ENCODE assay signal across 8 mouse cellular contexts in the genomic region with DNA sequence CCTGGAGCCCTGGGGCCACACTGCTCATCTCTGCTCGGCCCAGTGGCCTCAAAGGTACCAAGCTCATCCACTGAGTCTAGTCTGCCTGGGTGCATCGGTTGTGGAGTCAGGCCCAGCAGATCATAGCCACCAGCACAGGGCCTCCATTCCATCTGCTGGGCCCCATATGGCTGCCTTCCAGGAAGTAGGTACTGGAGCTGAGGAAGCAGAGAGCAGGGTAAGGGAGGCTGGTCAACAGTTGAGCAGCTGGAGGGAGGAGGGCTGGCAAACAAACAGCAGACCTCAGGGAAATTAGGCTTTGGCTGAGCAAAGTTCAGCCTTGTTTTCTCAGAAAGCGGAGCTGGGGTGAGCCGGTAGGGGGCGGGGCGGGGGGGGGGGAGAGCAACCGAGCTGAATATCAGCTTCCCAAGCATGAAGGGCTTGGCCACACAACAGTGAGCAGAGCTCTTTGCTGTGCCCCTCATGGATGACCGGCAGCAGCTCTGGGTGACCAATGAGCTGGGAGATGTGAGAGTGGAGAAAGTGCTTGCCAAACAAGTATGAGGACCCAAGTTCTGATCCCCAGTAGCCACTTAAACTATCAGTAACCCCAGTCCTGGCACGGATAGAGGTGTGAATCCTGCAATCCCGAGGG.
A peak's percentile ranks its signal among the peaks of the same experiment; 100 is the strongest.
DNase-seq lines count a peak whose midpoint lies in the region; ATAC-seq and TF ChIP-seq lines count a peak whose summit lies in the region.

No protein-coding gene starts in this region.

- no peaks in the 10 kb centered on the region for H3K9me3 ChIP-seq in forebrain, embryonic 14.5 days (replicated peaks; ENCODE audit: control insufficient read depth, low read length)
- no peaks in the 10 kb centered on the region for H3K9me3 ChIP-seq in hindbrain, embryonic 15.5 days

- H3K4me1 ChIP-seq in thymus, adult 2 months (replicated peaks; ENCODE audit: control insufficient read depth, insufficient read depth, low read length) = peaks cover 43% of the 10 kb centered on the region
- H3K4me1 ChIP-seq in forebrain, embryonic 14.5 days (ENCODE audit: control insufficient read depth, insufficient read depth, low read length) = peaks cover 17% of the 10 kb centered on the region
- H3K4me1 ChIP-seq in hindbrain, embryonic 15.5 days (replicated peaks) = peaks cover 28% of the 10 kb centered on the region

- peak; percentile 18 for DNase-seq in thymus, adult 2 months
- DNase-seq in thymus, postnatal 14 days = no peak
- no peak for DNase-seq in forebrain, embryonic 14.5 days (ENCODE audit: low spot score)
- DNase-seq in liver = peak; percentile 59
- peak; percentile 44 for DNase-seq in naive thymus-derived CD4-positive, alpha-beta T cell, adult 2 months (ENCODE audit: low read depth)
- DNase-seq in testis, postnatal 14 days (ENCODE audit: low spot score) = no peak
- no peak for DNase-seq in spleen, postnatal 36 days (ENCODE audit: low spot score in 2 of 2)

- 51% methylated on average over 10 of the region's 10 CpGs for WGBS in thymus, adult 2 months
- WGBS in forebrain, embryonic 14.5 days = 50% methylated on average over 10 of the region's 10 CpGs
- 47% methylated on average over 10 of the region's 10 CpGs for WGBS in hindbrain, embryonic 15.5 days

- H3K27ac ChIP-seq in thymus, adult 2 months (ENCODE audit: control insufficient read depth, insufficient read depth, low read length) = peak overlapping the region; percentile 26
- no peak overlapping the region; the same call in 1 of the 2 replicates for H3K27ac ChIP-seq in forebrain, embryonic 14.5 days (ENCODE audit: low read depth, low read length)
- peak overlapping the region; percentile 93 for H3K27ac ChIP-seq in hindbrain, embryonic 15.5 days (replicated peaks)

- no peak overlapping the region for H3K4me3 ChIP-seq in thymus, adult 2 months (ENCODE audit: control insufficient read depth, insufficient read depth, low read length)
- H3K4me3 ChIP-seq in forebrain, embryonic 14.5 days (ENCODE audit: low read depth, low read length) = no peak overlapping the region
- no peak overlapping the region for H3K4me3 ChIP-seq in hindbrain, embryonic 15.5 days

- TF ChIP-seq CTCF in thymus, adult 2 months (IDR thresholded peaks at IDR 0.05; ENCODE audit: borderline replicate concordance, control insufficient read depth, extremely low read depth, insufficient read depth, low read length, poor library complexity) = no peak

- ATAC-seq in forebrain, embryonic 14.5 days = peak; percentile 10; the same call in 1 of the 2 replicates
- ATAC-seq in hindbrain, embryonic 15.5 days (ENCODE audit: low FRiP score, low read depth) = peak; percentile 42; the same call in 1 of the 2 replicates

- no peaks in the 10 kb centered on the region for H3K36me3 ChIP-seq in thymus, adult 2 months (ENCODE audit: control insufficient read depth, insufficient read depth, low read length)
- no peaks in the 10 kb centered on the region for H3K36me3 ChIP-seq in forebrain, embryonic 14.5 days (ENCODE audit: control insufficient read depth, insufficient read depth, low read length)
- no peaks in the 10 kb centered on the region for H3K36me3 ChIP-seq in hindbrain, embryonic 15.5 days

- H3K4me2 ChIP-seq in forebrain, embryonic 14.5 days (ENCODE audit: low read length) = no peak overlapping the region
- H3K4me2 ChIP-seq in hindbrain, embryonic 15.5 days = no peak overlapping the region

- no peak overlapping the region for H3K9ac ChIP-seq in forebrain, embryonic 14.5 days (ENCODE audit: low read length)
- no peak overlapping the region for H3K9ac ChIP-seq in hindbrain, embryonic 15.5 days

- no peak for TF ChIP-seq POLR2A in thymus, adult 2 months (IDR thresholded peaks at IDR 0.05; ENCODE audit: control insufficient read depth, extremely low read depth, insufficient read depth, low read length, poor library complexity)

- no peaks in the 10 kb centered on the region for H3K27me3 ChIP-seq in thymus, adult 2 months (ENCODE audit: control insufficient read depth, insufficient read depth, low read length)
- no peaks in the 10 kb centered on the region for H3K27me3 ChIP-seq in forebrain, embryonic 14.5 days (replicated peaks; ENCODE audit: control insufficient read depth, insufficient read depth, low read length)
- H3K27me3 ChIP-seq in hindbrain, embryonic 15.5 days = no peaks in the 10 kb centered on the region

Comparison
In these comparisons a context has a peak if more than half of its experiments do, and no peak if none do; other contexts are left out.
1. DNase-seq: peak in thymus, adult 2 months (single experiment), liver (single experiment) and naive thymus-derived CD4-positive, alpha-beta T cell, adult 2 months (single experiment); none in thymus, postnatal 14 days (single experiment), forebrain, embryonic 14.5 days (single experiment), testis, postnatal 14 days (single experiment) and spleen, postnatal 36 days (0 of 2).